Mouse (Mus musculus): ENCODE measurements around the gene Erbb2.

GRCm38 (mm10) chr11:98458121-98458990 lies 46.1 kb downstream of the Erbb2 start:
- TF ChIP-seq ZNF384 (IDR thresholded peaks at IDR 0.05; ENCODE audit: low read depth, low read length) (no peak), HCFC1 (IDR thresholded peaks at IDR 0.05; ENCODE audit: borderline replicate concordance, insufficient read depth, low read length) (no peak), MAFK (IDR thresholded peaks at IDR 0.05; ENCODE audit: insufficient read depth, low read depth, low read length) (no peak)
